Comparison of ENCODE assay signal across 22 mouse cellular contexts in genomic region chr15:83173914-83174884, GRCm38 (mm10). TPM values are rescaled to one million over a fixed set of nuclear protein-coding genes. Genes with fewer than 3 reads are reported as not detected.
DNase-seq lines count a peak whose midpoint lies in the region; ATAC-seq lines count a peak whose summit lies in the region.
"Had no signal": no experiment of that assay in that cellular context is flagged by ENCODE, and none has a peak within 500 bp of the region (broad histone marks: within the 10 kb centered on the region; RNA-seq: fewer than 3 reads in every experiment).

No protein-coding gene starts in this region.

- H3K9ac ChIP-seq in intestine, embryonic 15.5 days: no peak overlapping the region
- H3K9ac ChIP-seq: forebrain, postnatal 0 days; hindbrain, embryonic 12.5 days; limb, embryonic 12.5 days had no signal

- ATAC-seq in granulocyte monocyte progenitor cell, adult 5-6 weeks (replicated peaks; ENCODE audit: poor library complexity, severe bottlenecking): peak; percentile 15; the same call in 1 of the 2 replicates
- no peak for ATAC-seq in intestine, embryonic 15.5 days
- ATAC-seq: forebrain, postnatal 0 days; liver, postnatal 0 days had no signal

- WGBS in intestine, embryonic 15.5 days: 86% methylated on average over 14 of the region's 14 CpGs

- no peak overlapping the region for H3K4me2 ChIP-seq in intestine, embryonic 15.5 days (replicated peaks)
- H3K4me2 ChIP-seq: hindbrain, embryonic 12.5 days; limb, embryonic 12.5 days had no signal

- DNase-seq in adrenal gland, adult 8-10 months: peak; percentile 57
- DNase-seq in adrenal gland, postnatal 4 days (ENCODE audit: low spot score in 2 of 2): no peak
- DNase-seq in urinary bladder, adult 2 months (ENCODE audit: low spot score): peak; percentile 12
- no peak for DNase-seq in urinary bladder, postnatal 10 days (ENCODE audit: low spot score)
- no peak for DNase-seq in lung, postnatal 36 days
- DNase-seq: B cell, adult 2 months; forebrain, postnatal 0 days; gastrocnemius, postnatal 25 days; kidney, adult 11 months; kidney, postnatal 4 days; liver, postnatal 0 days; lung, postnatal 10 days; midbrain, embryonic 14.5 days; thymus, postnatal 4 days had no signal

- H3K9me3 ChIP-seq in intestine, embryonic 15.5 days: no peaks in the 10 kb centered on the region
- H3K9me3 ChIP-seq: embryonic facial prominence, embryonic 10.5 days; forebrain, embryonic 10.5 days; hindbrain, embryonic 12.5 days; limb, embryonic 12.5 days; megakaryocyte, embryonic 14.5 days; neural tube, embryonic 13.5 days had no signal

- no peaks in the 10 kb centered on the region for H3K36me3 ChIP-seq in intestine, embryonic 15.5 days
- H3K36me3 ChIP-seq: embryonic facial prominence, embryonic 10.5 days; forebrain, embryonic 10.5 days; hindbrain, embryonic 12.5 days; limb, embryonic 12.5 days; neural tube, embryonic 13.5 days had no signal

- H3K4me3 ChIP-seq in intestine, embryonic 15.5 days (replicated peaks): no peak overlapping the region
- H3K4me3 ChIP-seq: hindbrain, embryonic 12.5 days; megakaryocyte, embryonic 14.5 days; neural tube, embryonic 13.5 days had no signal

- no peaks in the 10 kb centered on the region for H3K27me3 ChIP-seq in intestine, embryonic 15.5 days (replicated peaks)
- H3K27me3 ChIP-seq: hindbrain, embryonic 12.5 days; limb, embryonic 12.5 days; neural tube, embryonic 13.5 days had no signal

- H3K27ac ChIP-seq in intestine, embryonic 15.5 days: no peak overlapping the region
- H3K27ac ChIP-seq: embryonic facial prominence, embryonic 10.5 days; hindbrain, embryonic 12.5 days; limb, embryonic 12.5 days; neural tube, embryonic 13.5 days had no signal

- peaks cover 32% of the 10 kb centered on the region for H3K4me1 ChIP-seq in intestine, embryonic 15.5 days (replicated peaks)

RNA-seq across cellular contexts. Expression of gene Cyb5r3, which starts 1.8 kb away (rescaled TPM):
- total RNA-seq in adrenal gland, adult 8-10 months (2022): 100 to 1,000 TPM; 296 to 432 (median 354) TPM
- 100 to 1,000 TPM; 201 to 210 TPM for total RNA-seq in adrenal gland, postnatal 4 days (2021)
- polyA plus RNA-seq in urinary bladder, adult 2 months (2012; rRNA removed): 131 and 197 TPM in 2 replicates
- total RNA-seq in granulocyte monocyte progenitor cell, adult 5-6 weeks (2014; fragmentation: Nextera tagmentation): 48.7 and 61.3 TPM in 2 replicates
- total RNA-seq in granulocyte monocyte progenitor cell, adult 5-6 weeks (2017): 22.4 and 27.8 TPM in 2 replicates
- 176 and 218 TPM in 2 replicates for polyA plus RNA-seq in intestine, embryonic 15.5 days (2015; fragmentation: Nextera tagmentation; extraction: Ambion mirVana)

RNA-seq across cellular contexts. Expression of gene Poldip3, which starts 25.0 kb away (rescaled TPM):
- total RNA-seq in adrenal gland, adult 8-10 months (2022): 100 to 1,000 TPM; 105 to 127 (median 117) TPM
- 100 to 1,000 TPM; 148 to 152 TPM for total RNA-seq in adrenal gland, postnatal 4 days (2021)
- 60.9 and 64.6 TPM in 2 replicates for polyA plus RNA-seq in urinary bladder, adult 2 months (2012; rRNA removed)
- 56.1 and 72.5 TPM in 2 replicates for total RNA-seq in granulocyte monocyte progenitor cell, adult 5-6 weeks (2014; fragmentation: Nextera tagmentation)
- total RNA-seq in granulocyte monocyte progenitor cell, adult 5-6 weeks (2017): 78.7 and 81.9 TPM in 2 replicates
- 108 and 109 TPM in 2 replicates for polyA plus RNA-seq in intestine, embryonic 15.5 days (2015; fragmentation: Nextera tagmentation; extraction: Ambion mirVana)

RNA-seq across cellular contexts. Expression of gene Rrp7a, which starts 51.6 kb away (rescaled TPM):
- total RNA-seq in adrenal gland, adult 8-10 months (2022): 100 to 1,000 TPM; 100 to 115 (median 102) TPM
- 100 to 1,000 TPM; 105 to 108 TPM for total RNA-seq in adrenal gland, postnatal 4 days (2021)
- 56.1 and 60.9 TPM in 2 replicates for polyA plus RNA-seq in urinary bladder, adult 2 months (2012; rRNA removed)
- total RNA-seq in granulocyte monocyte progenitor cell, adult 5-6 weeks (2014; fragmentation: Nextera tagmentation): 26.9 and 35.9 TPM in 2 replicates
- total RNA-seq in granulocyte monocyte progenitor cell, adult 5-6 weeks (2017): 50.0 and 88.6 TPM in 2 replicates
- 64.0 and 66.7 TPM in 2 replicates for polyA plus RNA-seq in intestine, embryonic 15.5 days (2015; fragmentation: Nextera tagmentation; extraction: Ambion mirVana)

Comparison
In these comparisons a context has a peak if more than half of its experiments do, and no peak if none do; other contexts are left out.
1. DNase-seq: peak in adrenal gland, adult 8-10 months (single experiment) and urinary bladder, adult 2 months (single experiment); none in adrenal gland, postnatal 4 days (0 of 2), urinary bladder, postnatal 10 days (single experiment) and lung, postnatal 36 days (single experiment).